25 mouse cellular contexts compared by ENCODE assay signal in genomic region chr2:53460265-53460664, GRCm38 (mm10).
DNase-seq lines count a peak whose midpoint lies in the region; ATAC-seq lines count a peak whose summit lies in the region.
"Had no signal": no experiment of that assay in that cellular context is flagged by ENCODE, and none has a peak within 500 bp of the region (broad histone marks: within the 10 kb centered on the region; RNA-seq: fewer than 3 reads in every experiment).

No protein-coding gene starts in this region.

- H3K36me3 ChIP-seq in forebrain, embryonic 14.5 days (ENCODE audit: control insufficient read depth, insufficient read depth, low read length): no peaks in the 10 kb centered on the region
- no peaks in the 10 kb centered on the region for H3K36me3 ChIP-seq in forebrain, embryonic 10.5 days (replicated peaks)
- H3K36me3 ChIP-seq in liver, embryonic 12.5 days: no peaks in the 10 kb centered on the region
- H3K36me3 ChIP-seq: heart, embryonic 15.5 days; hindbrain, embryonic 10.5 days had no signal

- H3K27me3 ChIP-seq in forebrain, embryonic 14.5 days (replicated peaks; ENCODE audit: control insufficient read depth, insufficient read depth, low read length): no peaks in the 10 kb centered on the region
- no peaks in the 10 kb centered on the region for H3K27me3 ChIP-seq in forebrain, embryonic 10.5 days (ENCODE audit: poor library complexity, severe bottlenecking)
- no peaks in the 10 kb centered on the region for H3K27me3 ChIP-seq in liver, embryonic 12.5 days (replicated peaks)
- H3K27me3 ChIP-seq: heart, embryonic 15.5 days; Patski had no signal

- no peak overlapping the region for H3K4me2 ChIP-seq in forebrain, embryonic 14.5 days (ENCODE audit: low read length)
- H3K4me2 ChIP-seq in liver, embryonic 12.5 days: no peak overlapping the region
- H3K4me2 ChIP-seq: heart, embryonic 11.5 days; heart, embryonic 15.5 days; hindbrain, embryonic 14.5 days had no signal

- H3K27ac ChIP-seq in forebrain, embryonic 14.5 days (ENCODE audit: low read depth, low read length): no peak overlapping the region
- H3K27ac ChIP-seq in forebrain, embryonic 10.5 days: no peak overlapping the region
- no peak overlapping the region for H3K27ac ChIP-seq in liver, embryonic 12.5 days
- H3K27ac ChIP-seq: gastrocnemius, adult 2 months; heart, embryonic 15.5 days; hindbrain, embryonic 10.5 days; hindbrain, embryonic 14.5 days had no signal

- no peaks in the 10 kb centered on the region for H3K4me1 ChIP-seq in forebrain, embryonic 14.5 days (ENCODE audit: control insufficient read depth, insufficient read depth, low read length)
- no peaks in the 10 kb centered on the region for H3K4me1 ChIP-seq in forebrain, embryonic 10.5 days
- no peaks in the 10 kb centered on the region for H3K4me1 ChIP-seq in liver, embryonic 12.5 days
- H3K4me1 ChIP-seq: heart, embryonic 15.5 days; hindbrain, embryonic 10.5 days had no signal

- H3K9me3 ChIP-seq in forebrain, embryonic 14.5 days (replicated peaks; ENCODE audit: control insufficient read depth, low read length): no peaks in the 10 kb centered on the region
- no peaks in the 10 kb centered on the region for H3K9me3 ChIP-seq in forebrain, embryonic 10.5 days
- H3K9me3 ChIP-seq in liver, embryonic 12.5 days (replicated peaks): no peaks in the 10 kb centered on the region
- H3K9me3 ChIP-seq: heart, embryonic 15.5 days; hindbrain, embryonic 10.5 days had no signal

- WGBS in forebrain, embryonic 14.5 days: 57% methylated on average over 3 of the region's 3 CpGs
- WGBS in forebrain, embryonic 10.5 days: 90% methylated on average over 3 of the region's 3 CpGs
- 62% methylated on average over 3 of the region's 3 CpGs for WGBS in liver, embryonic 12.5 days (ENCODE audit: insufficient replicate concordance)

- H3K9ac ChIP-seq in forebrain, embryonic 14.5 days (ENCODE audit: low read length): no peak overlapping the region
- no peak overlapping the region for H3K9ac ChIP-seq in liver, embryonic 12.5 days
- H3K9ac ChIP-seq: forebrain, postnatal 0 days; heart, embryonic 15.5 days; hindbrain, embryonic 14.5 days had no signal

- no peak overlapping the region for H3K4me3 ChIP-seq in forebrain, embryonic 14.5 days (ENCODE audit: low read depth, low read length)
- H3K4me3 ChIP-seq in forebrain, embryonic 10.5 days: no peak overlapping the region
- H3K4me3 ChIP-seq in liver, embryonic 12.5 days: no peak overlapping the region
- H3K4me3 ChIP-seq: gastrocnemius, adult 2 months; heart, embryonic 15.5 days; hindbrain, embryonic 10.5 days had no signal

- 0 out of 2 replicates have a peak, but pooled peaks have one; percentile 32 for ATAC-seq in forebrain, embryonic 14.5 days
- ATAC-seq in liver, embryonic 12.5 days: no peak
- ATAC-seq: CD4-positive, CD25-positive, alpha-beta regulatory T cell, adult 4 months; forebrain, postnatal 0 days; intestine, postnatal 0 days; Patski had no signal

- peak; percentile 47 for DNase-seq in forebrain, embryonic 14.5 days (ENCODE audit: low spot score)
- DNase-seq in forebrain, embryonic 10.5 days (ENCODE audit: extremely low spot score, low spot score): no peak
- DNase-seq in layer of hippocampus, adult 11-12 months (ENCODE audit: low spot score): peak; percentile 5
- no peak for DNase-seq in layer of hippocampus, postnatal 25 days (ENCODE audit: extremely low spot score in 1 of 2, low spot score in 1 of 2)
- DNase-seq in 3T3-L1 (ENCODE audit: low read depth, low spot score): peak; percentile 27
- DNase-seq in NIH3T3 (ENCODE audit: low read depth): peak; percentile 18
- DNase-seq in adrenal gland, postnatal 10 days: no peak
- DNase-seq: adrenal gland, adult 2 months; adrenal gland, postnatal 25 days; cerebellum, adult 11 months; forebrain, postnatal 0 days; gastrocnemius, adult 2 months; gastrocnemius, postnatal 14 days; heart, adult 11 months; heart, postnatal 10 days; heart, postnatal 36 days; kidney, adult 2 months had no signal

Comparison
In these comparisons a context has a peak if more than half of its experiments do, and no peak if none do; other contexts are left out.
1. DNase-seq: peak in forebrain, embryonic 14.5 days (single experiment), layer of hippocampus, adult 11-12 months (single experiment), 3T3-L1 (single experiment) and NIH3T3 (single experiment); none in forebrain, embryonic 10.5 days (single experiment), layer of hippocampus, postnatal 25 days (0 of 2) and adrenal gland, postnatal 10 days (single experiment).